Mouse (Mus musculus): ENCODE data around the gene Slc41a3. TPM values are rescaled to one million over a fixed set of nuclear protein-coding genes. Genes with fewer than 3 reads are reported as not detected.

Slc41a3 gene
- total and polyA plus RNA-seq, 3 experiments: 0.10 to 0.59 (median 0.15) TPM

GRCm38 (mm10) chr6:90605298-90605665 is 757 bp downstream of the Slc41a3 start:
- no peak overlapping the region for H3K27ac ChIP-seq (ENCODE audit: insufficient read depth, low read depth)
- DNase-seq (ENCODE audit: extremely low read depth): no peak
- in situ Hi-C loops (cut with MboI; ENCODE audit: low pct_ligation_motif_present, low pct_unique_long_range_greater_than_20kb, low sequenced_read_pairs): no loop called here
- peaks cover 2 to 11% of the 10 kb centered on the region in 2 experiments; a peak in 3 of 4 replicates for H3K4me1 ChIP-seq (ENCODE audit: control insufficient read depth in 1 of 2, insufficient read depth in 2 of 2)
- H3K9ac ChIP-seq (ENCODE audit: insufficient read depth, low read depth): peak overlapping the region; percentile 11; the same call in 1 of the 2 replicates
- H3K4me3 ChIP-seq (replicated peaks in 1 of 3; ENCODE audit: low read depth in 2 of 3, low read length in 2 of 3, poor library complexity in 1 of 3): peak overlapping the region; percentile 30 to 73 (median 50)
- dilution Hi-C loops (cut with MboI; ENCODE audit: extremely low pct_ligation_motif_present, extremely low pct_unique_long_range_greater_than_20kb, low sequenced_read_pairs): no loop called here
- no peaks in the 10 kb centered on the region for H3K36me3 ChIP-seq (replicated peaks in 1 of 2; ENCODE audit: control insufficient read depth in 1 of 2, insufficient read depth in 1 of 2, low read length in 1 of 2)
- peak overlapping the region; percentile 83; the same call in 1 of the 2 replicates for H3K4me2 ChIP-seq (ENCODE audit: insufficient read depth, low read depth, poor library complexity, severe bottlenecking)
- H3K9me3 ChIP-seq (replicated peaks; ENCODE audit: low read length): no peaks in the 10 kb centered on the region
- H3K27me3 ChIP-seq (replicated peaks): peaks cover 78% of the 10 kb centered on the region
- H3K79me2 ChIP-seq (replicated peaks; ENCODE audit: control insufficient read depth, extremely low read depth, insufficient read depth, poor library complexity, severe bottlenecking): no peaks in the 10 kb centered on the region
- no peak for TF ChIP-seq JUN (IDR thresholded peaks at IDR 0.05; ENCODE audit: insufficient read depth, low read depth, low read length)
- no peak for TF ChIP-seq MXI1 (IDR thresholded peaks at IDR 0.05; ENCODE audit: low read depth, low read length)
- no peak for TF ChIP-seq EP300 (IDR thresholded peaks at IDR 0.05; ENCODE audit: low read length)
- TF ChIP-seq ELF1 (IDR thresholded peaks at IDR 0.05; ENCODE audit: low read depth, low read length): no peak
- no peak for TF ChIP-seq CTCF (conservative IDR thresholded peaks at IDR 0.05 in 1 of 2, IDR thresholded peaks at IDR 0.05 in 1 of 2; ENCODE audit: low read depth in 2 of 2, low read length in 2 of 2)
- no peak for TF ChIP-seq MYC (IDR thresholded peaks at IDR 0.05; ENCODE audit: low read depth, low read length)
- TF ChIP-seq RCOR1 (conservative IDR thresholded peaks at IDR 0.05; ENCODE audit: low read depth, low read length): no peak
- no peak for TF ChIP-seq USF2 (conservative IDR thresholded peaks at IDR 0.05; ENCODE audit: low read depth, low read length)
- TF ChIP-seq MAX (IDR thresholded peaks at IDR 0.05; ENCODE audit: low read length): no peak
- no peak for TF ChIP-seq ZMIZ1 (IDR thresholded peaks at IDR 0.05; ENCODE audit: low read depth, low read length)
- no peak for TF ChIP-seq MAFK (IDR thresholded peaks at IDR 0.05; ENCODE audit: insufficient replicate concordance, low read length)
- no peak for TF ChIP-seq SIN3A (IDR thresholded peaks at IDR 0.05; ENCODE audit: low read length)
- TF ChIP-seq RAD21 (IDR thresholded peaks at IDR 0.05; ENCODE audit: low read depth, low read length): no peak
- TF ChIP-seq ZNF384 (IDR thresholded peaks at IDR 0.05; ENCODE audit: low read depth, low read length): no peak
- no peak for TF ChIP-seq KAT2A (IDR thresholded peaks at IDR 0.05; ENCODE audit: insufficient replicate concordance, low read length)
- TF ChIP-seq BHLHE40 (IDR thresholded peaks at IDR 0.05; ENCODE audit: low read depth, low read length): no peak

- Histone ChIP-seq H3K27me3 (replicated peaks) (peaks cover 76% of the 10 kb centered on the region), H3K79me2 (replicated peaks; ENCODE audit: control insufficient read depth, extremely low read depth, insufficient read depth, poor library complexity, severe bottlenecking) (no peaks in the 10 kb centered on the region), H3K27ac (ENCODE audit: insufficient read depth, low read depth) (no peak overlapping the region), H3K9me3 (replicated peaks; ENCODE audit: low read length) (no peaks in the 10 kb centered on the region), H3K4me2 (ENCODE audit: insufficient read depth, low read depth, poor library complexity, severe bottlenecking) (no peak overlapping the region), H3K9ac (ENCODE audit: insufficient read depth, low read depth) (no peak overlapping the region), H3K4me3 (replicated peaks in 1 of 3; ENCODE audit: low read depth in 2 of 3, low read length in 2 of 3, poor library complexity in 1 of 3) (no peak overlapping the region), H3K4me1 (ENCODE audit: control insufficient read depth in 1 of 2, insufficient read depth in 2 of 2) (peaks cover 2 to 11% of the 10 kb centered on the region in 2 experiments; a peak in 3 of 4 replicates), H3K36me3 (replicated peaks in 1 of 2; ENCODE audit: control insufficient read depth in 1 of 2, insufficient read depth in 1 of 2, low read length in 1 of 2) (no peaks in the 10 kb centered on the region)
- in situ Hi-C loops (cut with MboI; ENCODE audit: low pct_ligation_motif_present, low pct_unique_long_range_greater_than_20kb, low sequenced_read_pairs): no loop called here
- dilution Hi-C loops (cut with MboI; ENCODE audit: extremely low pct_ligation_motif_present, extremely low pct_unique_long_range_greater_than_20kb, low sequenced_read_pairs): no loop called here
- DNase-seq (ENCODE audit: extremely low read depth): peak; percentile 76
- TF ChIP-seq RAD21 (IDR thresholded peaks at IDR 0.05; ENCODE audit: low read depth, low read length) (peak; percentile 38), CTCF (conservative IDR thresholded peaks at IDR 0.05 in 1 of 2, IDR thresholded peaks at IDR 0.05 in 1 of 2; ENCODE audit: low read depth in 2 of 2, low read length in 2 of 2) (peak; percentile 89 to 97), CHD1 (IDR thresholded peaks at IDR 0.05; ENCODE audit: low read depth, low read length) (no peak), RCOR1 (conservative IDR thresholded peaks at IDR 0.05; ENCODE audit: low read depth, low read length) (0 out of 2 replicates have a peak, but pooled peaks have one; percentile 21), MYC (IDR thresholded peaks at IDR 0.05; ENCODE audit: low read depth, low read length) (peak; percentile 69; the same call in 1 of the 2 replicates), MAX (IDR thresholded peaks at IDR 0.05; ENCODE audit: low read length) (peak; percentile 35; the same call in 1 of the 2 replicates), SMC3 (IDR thresholded peaks at IDR 0.05; ENCODE audit: low read depth, low read length) (peak; percentile 19; the same call in 1 of the 2 replicates), GABPA (IDR thresholded peaks at IDR 0.05; ENCODE audit: insufficient replicate concordance, low read depth, low read length) (no peak), UBTF (IDR thresholded peaks at IDR 0.05; ENCODE audit: low read depth, low read length) (no peak), BHLHE40 (IDR thresholded peaks at IDR 0.05; ENCODE audit: low read depth, low read length) (peak; percentile 59), JUN (IDR thresholded peaks at IDR 0.05; ENCODE audit: insufficient read depth, low read depth, low read length) (no peak), POLR2A (IDR thresholded peaks at IDR 0.05; ENCODE audit: low read depth, low read length) (no peak)
Observed at GRCm38 (mm10) chr6:90606538-90606937, 2.0 kb downstream of the Slc41a3 start.

Measured in CH12.LX (cell line).